Mouse (Mus musculus): Measurements from ENCODE around the gene Efhc2.

The Efhc2 gene

DNA sequence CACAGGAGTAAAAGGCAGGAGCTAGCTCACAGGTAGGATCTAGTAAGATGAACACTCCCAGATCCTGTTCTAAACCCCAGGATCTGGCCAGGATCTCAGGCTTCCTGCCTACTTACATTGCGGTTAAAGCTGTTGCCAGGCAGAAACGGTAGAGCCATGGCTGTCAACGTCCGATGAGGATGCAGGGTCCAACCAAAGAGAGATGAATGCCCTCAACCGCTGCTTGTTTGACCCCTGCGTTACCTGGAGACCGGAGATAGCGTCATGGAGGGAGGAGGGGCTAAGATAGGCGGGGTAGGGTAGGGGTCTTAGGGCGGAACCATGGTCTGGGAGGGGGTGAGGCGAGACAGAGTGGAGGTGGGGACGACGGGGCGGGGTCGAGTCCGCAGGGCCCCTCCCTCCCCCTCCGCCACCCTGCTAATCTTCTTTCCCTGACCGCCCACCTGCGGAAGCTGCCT is at the start of gene Efhc2:
Gene Efhc2 (minus strand): TSS at position 243 of the 458 bp plus-strand sequence.
- DNase-seq (ENCODE audit: low read depth, low spot score), result no peak

DNA sequence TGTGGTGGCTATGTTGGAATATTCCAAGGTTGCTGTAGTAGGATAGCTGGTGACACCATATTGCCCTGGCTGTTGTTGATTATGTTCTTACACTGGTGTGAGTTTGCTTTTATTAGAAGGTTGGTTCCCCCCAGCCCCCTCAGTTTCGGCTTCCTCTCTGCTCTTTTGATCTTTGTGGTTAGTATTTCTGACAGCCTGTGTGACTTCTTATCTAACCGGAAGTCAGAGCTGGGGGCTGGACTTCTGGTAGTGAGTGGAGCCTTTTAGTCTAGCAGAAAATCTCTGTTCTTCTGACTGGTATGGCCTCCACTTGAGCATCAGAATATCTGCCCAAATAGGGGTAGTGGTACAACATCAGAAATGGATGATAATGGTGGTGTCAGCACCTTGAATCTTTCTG is 45.9 kb upstream of the Efhc2 start:
- no peak for DNase-seq (ENCODE audit: low read depth, low spot score)

DNA sequence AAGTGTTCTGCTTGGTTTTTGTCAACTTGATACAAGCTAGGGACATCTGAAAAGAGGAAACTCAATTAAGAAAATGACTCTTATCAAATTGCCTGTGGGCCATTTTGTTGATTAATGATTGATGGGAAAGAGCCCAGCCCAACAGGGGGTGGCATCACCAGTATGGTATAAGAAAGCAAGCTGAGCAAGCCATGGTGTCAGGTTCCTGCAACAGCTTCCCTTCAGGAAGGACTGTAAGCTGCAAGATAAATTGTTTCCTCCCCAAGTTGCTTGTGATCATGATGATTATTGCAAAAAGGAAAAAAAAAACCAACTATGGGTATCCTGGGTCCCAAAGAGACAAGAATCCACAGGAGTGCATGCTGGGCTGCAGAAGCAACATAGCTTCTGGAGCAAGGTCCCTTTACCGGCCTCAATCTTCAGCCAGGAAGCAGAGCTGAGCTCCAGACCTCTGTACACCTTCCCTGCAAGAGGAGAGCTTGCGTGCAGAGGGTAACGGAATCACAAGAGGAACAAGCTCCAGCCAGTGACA is 18.8 kb downstream of the Efhc2 start:
- DNase-seq (ENCODE audit: low read depth, low spot score), result no peak

DNA sequence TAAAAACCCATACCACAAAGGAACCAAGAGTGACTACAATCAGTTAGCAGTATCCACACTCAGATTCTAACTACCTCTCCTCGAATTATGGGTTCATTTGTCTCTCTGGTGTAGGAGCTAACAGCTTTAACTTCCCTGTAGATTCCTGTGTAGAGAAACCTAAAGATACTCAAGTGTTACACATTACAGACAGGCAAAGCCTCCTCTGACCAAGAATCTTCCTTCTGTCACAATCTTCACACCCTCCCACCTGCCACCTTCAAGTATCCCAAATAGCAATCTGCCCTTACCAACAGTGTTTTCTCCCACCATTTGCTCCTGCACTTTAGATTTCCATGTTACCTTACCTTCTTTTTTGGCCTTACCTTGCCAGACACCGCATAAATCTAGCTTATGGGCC is 35.3 kb downstream of the Efhc2 start:
- DNase-seq (ENCODE audit: low read depth, low spot score), result no peak

DNA sequence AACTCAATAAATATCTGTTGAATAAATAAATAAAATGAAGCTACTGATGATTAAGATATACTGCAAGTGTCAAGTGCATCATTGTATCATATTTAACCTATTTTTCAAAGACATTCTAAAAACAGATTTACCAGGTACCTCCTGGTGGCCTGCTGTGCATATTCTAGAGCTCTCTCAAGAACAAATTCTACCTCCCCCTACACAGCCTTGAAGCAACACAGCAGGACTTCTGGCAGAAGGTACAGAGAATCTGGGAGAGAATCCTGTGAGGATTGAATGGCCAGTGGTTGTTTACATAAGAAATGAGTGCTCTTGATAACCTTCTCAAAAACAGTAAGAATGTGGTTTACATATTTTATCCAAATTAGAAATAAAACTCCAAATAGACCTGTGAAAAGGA is 94.0 kb downstream of the Efhc2 start:
- no peak for DNase-seq (ENCODE audit: low read depth, low spot score)

DNA sequence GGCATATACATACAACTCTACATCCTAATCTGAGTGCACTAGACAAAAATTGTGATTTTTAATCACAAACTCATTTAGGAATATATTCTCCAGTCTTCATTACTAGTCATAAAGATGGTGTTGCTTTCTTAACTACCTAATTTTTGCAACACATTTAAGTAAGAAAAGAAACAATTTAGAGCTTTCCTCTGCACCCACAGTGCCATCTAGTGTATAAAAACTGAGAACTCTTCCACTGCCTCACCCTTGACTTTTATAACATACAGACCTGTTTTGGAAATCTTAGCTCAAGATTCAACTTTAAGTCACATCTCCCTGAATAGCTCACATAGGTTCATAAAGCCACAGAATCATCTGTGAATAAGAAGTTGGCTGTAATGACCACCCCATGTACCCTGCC is 101.7 kb downstream of the Efhc2 start:
- DNase-seq (ENCODE audit: low read depth, low spot score), result no peak

DNA sequence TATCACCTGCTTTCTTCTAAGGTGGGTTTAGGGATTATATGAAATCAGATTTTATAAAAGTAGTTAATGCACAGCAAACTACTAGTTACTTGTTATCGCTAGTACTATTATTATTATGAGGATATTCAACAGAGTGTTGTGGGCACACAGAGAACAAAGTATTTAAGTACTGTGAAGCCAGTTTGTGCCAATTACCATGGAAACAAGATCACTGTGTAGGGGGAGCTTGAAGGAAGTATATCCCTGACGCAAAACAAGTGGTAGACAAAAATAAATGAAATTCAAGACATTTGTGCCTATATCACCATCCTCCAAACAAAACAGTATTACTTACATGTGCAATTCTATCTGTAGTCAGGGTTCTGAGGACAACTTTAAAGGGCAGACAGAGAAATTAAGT is 105.7 kb downstream of the Efhc2 start:
- DNase-seq (ENCODE audit: low read depth, low spot score), result no peak

DNA sequence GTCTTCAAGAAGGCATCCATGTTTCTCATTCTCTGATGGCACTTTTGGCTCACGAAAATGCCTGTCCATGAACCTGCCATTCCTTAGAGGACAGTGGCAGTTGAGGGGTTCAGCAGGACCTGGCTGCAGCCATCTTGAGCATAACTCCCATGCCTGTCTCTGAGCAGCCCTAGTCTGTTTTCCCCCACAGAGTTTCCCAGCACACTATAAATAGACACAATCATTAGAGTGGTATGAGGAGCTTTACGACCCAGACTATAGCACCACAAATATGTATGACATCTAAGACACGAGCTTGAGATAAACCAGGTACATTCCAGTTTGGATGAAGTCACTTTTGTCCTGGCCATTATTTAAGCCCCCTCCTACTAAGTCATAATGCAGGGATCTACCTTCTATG is 143.4 kb downstream of the Efhc2 start:
- DNase-seq (ENCODE audit: low read depth, low spot score), result no peak

DNA sequence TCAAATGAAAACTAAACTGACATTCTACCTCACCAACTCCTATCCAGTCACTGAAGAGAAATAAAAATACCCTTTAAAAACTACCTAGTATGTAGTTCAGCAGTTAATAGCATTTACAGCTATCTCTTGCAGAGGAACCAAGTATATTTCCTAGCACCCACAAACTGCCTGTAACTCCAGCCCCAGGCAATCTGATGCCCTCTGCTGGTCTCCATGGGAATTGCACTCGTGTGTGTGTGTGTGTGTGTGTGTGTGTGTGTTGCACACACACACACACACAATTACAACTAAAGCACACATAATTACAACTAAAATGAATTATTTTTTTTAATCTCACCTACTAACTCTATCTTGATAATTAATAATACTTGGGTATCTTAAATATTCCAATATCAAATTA is 153.5 kb downstream of the Efhc2 start:
- no peak for DNase-seq (ENCODE audit: low read depth, low spot score)
